Mouse (Mus musculus): Measurements from ENCODE around the gene Cdr2.
"Not testable (repeated sequence)": the region's sequence is repeated elsewhere in the genome, so short reads cannot be mapped to it uniquely, and the experiment has no call there.

Cdr2 gene

DNA sequence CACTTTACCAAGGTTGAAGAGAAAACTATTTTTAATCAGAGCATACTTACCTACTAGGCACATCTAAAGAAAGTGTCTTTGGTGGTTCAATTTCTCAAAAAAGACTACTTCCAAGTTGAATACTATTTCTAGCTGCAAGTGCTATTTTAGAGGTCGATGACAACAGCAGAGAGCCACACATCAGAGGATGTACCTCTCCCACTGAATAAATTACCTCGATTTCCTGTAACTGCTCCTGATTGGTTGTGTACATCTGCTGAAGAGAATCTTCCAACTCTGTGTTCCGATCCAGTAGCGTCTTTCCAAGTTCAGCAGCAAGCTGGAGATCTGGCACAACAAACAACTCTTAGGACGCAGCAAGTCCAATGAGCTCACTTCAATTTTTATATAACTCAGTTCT, 12.0 kb downstream of the Cdr2 start:
- DNase-seq (ENCODE audit: low read depth), result no peak

DNA sequence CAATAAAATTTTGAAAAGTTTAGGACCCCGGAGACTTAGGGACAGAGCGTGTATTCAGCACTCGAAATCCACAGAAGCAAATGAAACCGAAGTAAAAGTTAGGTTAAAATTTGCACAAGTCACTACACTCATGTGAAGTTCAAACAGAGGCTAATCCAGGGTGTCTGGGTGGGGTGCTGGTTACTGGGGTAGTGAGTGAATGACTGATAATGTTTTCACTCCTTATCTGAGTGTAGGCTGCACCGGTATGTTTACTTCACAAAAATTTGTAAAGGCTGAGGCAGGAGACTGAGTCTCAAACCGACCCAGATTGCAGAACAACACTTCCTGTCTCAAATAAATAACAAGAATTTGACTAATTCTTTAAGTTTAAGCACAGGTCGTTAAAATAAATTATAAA, 12.9 kb downstream of the Cdr2 start:
- no peak for DNase-seq (ENCODE audit: low read depth)

- no peak for DNase-seq (ENCODE audit: low read depth)
Measured at GRCm38 (mm10) chr7:120963126-120963525, 19.0 kb downstream of the Cdr2 start.

GRCm38 (mm10) chr7:120961893-120962292, 20.2 kb downstream of the Cdr2 start:
- no peak for DNase-seq (ENCODE audit: low read depth)

GRCm38 (mm10) chr7:120960601-120961000, 21.5 kb downstream of the Cdr2 start:
- DNase-seq (ENCODE audit: low read depth), result peak; percentile 25

DNA sequence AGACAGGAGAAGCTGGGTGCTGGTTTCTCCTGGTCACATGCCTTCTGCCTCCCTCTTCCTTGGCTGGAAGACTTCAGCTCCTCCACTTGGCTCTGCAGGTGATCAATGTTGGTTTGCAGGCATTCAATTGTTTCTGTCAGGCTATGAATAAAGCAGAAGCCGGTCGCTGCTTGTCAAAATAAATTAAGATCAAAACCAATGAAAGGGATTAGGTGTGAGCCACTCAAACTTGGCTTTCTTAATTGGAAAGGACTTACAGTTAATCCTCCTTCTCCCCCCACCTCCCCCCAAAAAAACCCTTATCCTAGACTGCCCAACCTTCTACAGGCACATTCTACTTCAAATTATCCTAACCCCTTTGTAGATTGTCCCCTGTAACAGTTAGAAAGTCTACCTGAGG, 22.0 kb downstream of the Cdr2 start:
- no peak for DNase-seq (ENCODE audit: low read depth)

DNA sequence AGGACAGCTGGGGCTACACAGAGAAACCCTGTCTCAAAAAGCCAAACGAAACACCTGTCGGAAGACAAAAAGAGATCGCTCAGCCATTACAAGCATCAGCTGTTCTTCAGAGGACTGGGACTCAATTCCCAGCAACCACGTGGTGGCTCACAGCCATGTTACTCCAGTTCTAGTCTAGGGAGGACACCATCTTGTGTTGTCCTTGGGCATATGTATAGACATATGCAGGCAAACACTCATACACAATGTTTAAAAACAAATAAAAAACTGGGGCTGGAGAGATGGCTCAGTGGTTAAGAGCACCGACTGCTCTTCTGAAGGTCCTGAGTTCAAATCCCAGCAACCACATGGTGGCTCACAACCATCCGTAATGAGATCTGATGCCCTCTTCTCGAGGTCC, 28.5 kb downstream of the Cdr2 start:
- DNase-seq (ENCODE audit: low read depth), result not testable (repeated sequence)

GRCm38 (mm10) chr7:120943936-120944509, 38.1 kb downstream of the Cdr2 start:
- DNase-seq (ENCODE audit: low read depth), result no peak

- no peak for DNase-seq (ENCODE audit: low read depth)
Measured at GRCm38 (mm10) chr7:120942506-120942905, 39.6 kb downstream of the Cdr2 start.

- no peak for DNase-seq (ENCODE audit: low read depth)
Measured at GRCm38 (mm10) chr7:120941214-120941613, 40.9 kb downstream of the Cdr2 start.

GRCm38 (mm10) chr7:120940343-120940742, 41.8 kb downstream of the Cdr2 start:
- no peak for DNase-seq (ENCODE audit: low read depth)

- no peak for DNase-seq (ENCODE audit: low read depth)
Measured at GRCm38 (mm10) chr7:120938206-120938605, 43.9 kb downstream of the Cdr2 start.

GRCm38 (mm10) chr7:120936522-120936921, 45.6 kb downstream of the Cdr2 start:
- no peak for DNase-seq (ENCODE audit: low read depth)

- DNase-seq (ENCODE audit: low read depth), result peak; percentile 76
Measured at GRCm38 (mm10) chr7:120934716-120935115, 47.4 kb downstream of the Cdr2 start.

DNA sequence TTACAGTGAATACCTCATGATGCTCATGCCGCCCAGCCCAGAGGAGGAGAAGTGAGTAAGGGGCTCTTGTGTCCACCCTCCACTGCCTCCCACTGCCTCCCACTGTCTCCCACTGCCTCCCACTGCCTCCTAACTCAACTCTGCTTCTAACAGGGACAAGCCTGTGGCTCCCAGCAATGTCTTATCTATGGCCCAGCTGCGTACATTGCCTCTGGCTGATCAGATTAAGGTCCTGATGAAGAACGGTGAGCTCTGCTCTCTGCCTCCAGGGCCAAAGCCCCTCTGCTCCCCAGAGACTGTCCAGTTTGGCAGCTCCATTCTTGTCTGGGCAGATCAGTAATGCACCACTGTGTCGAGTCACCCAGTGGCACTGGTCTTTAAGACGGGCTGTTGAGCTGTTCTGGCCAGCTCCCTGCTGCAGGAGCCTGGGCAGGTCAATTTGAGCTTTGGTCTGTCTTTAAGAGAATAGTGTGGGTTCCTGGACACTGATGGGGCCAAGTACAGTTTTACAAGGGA, 48.4 kb downstream of the Cdr2 start:
- DNase-seq (ENCODE audit: low read depth), result no peak

DNA sequence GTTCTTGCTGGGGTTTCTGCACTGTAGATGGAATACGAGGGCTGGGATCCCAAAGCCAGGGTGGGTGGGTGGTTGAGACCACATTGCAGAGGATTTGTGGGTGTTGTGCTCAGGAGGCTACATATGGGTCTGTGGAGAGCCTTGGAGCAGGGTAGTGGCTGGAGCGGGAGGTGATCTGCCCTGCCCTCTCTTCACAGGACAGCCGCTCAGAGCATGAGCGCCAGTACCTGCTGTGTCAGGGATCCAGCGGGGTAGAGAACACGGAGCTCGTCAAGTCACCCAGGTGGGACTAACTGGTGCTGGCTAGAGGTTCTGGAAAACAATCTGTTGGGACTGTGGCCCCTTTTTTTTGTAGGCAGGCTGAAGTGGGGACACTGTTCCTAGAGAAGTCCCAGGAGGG, 49.0 kb downstream of the Cdr2 start:
- DNase-seq (ENCODE audit: low read depth), result no peak

GRCm38 (mm10) chr7:120918526-120918962, 63.6 kb downstream of the Cdr2 start:
- DNase-seq (ENCODE audit: low read depth), result peak; percentile 94

DNA sequence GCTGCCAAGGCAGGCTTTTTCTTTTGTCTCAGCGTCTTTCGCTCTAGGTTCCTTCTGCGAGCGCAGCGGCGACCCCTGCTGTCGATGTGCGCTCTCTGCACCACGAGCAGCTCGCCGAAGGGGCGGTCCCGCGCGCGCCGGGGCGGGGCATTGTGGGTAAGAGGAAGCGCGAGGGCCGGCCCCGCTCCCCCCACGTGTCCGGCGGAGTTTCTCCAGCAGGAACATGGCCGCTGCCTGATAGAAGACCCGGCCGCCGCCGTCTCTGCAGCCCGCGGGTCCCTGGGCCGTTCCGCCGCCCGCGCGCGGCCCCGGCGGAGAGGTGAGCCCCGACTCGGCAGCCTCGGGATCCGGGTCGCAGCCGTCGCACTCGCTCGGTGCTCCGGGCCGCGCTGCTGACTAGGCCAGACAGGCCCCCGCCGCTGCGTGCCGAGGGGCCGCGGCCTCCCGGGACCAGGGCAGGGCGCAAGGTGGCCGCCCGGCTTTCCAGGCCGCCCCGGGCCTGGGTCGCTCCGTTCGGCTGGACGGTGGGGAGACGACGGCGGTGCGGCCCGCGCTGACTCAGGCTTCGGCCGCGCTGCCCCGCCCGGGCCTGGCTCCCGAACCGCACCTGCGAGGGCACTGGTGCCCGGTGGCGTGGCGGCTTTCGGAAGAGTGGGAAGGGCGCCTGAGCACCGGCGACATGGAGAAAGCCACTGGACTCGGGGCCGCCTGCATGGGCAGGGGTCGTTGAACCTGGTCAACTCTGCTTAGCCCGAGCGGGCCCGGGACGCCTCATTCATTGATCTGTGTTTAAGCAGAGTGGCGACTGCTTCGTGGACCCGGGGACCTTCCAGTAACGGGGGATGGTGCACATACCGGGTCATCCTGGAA, 64.3 kb downstream of the Cdr2 start, which contains the start of gene Polr3e:
TSS of gene Polr3e (plus strand) at position 153 of the 870 bp plus-strand sequence.
- peak; percentile 99 for DNase-seq (ENCODE audit: low read depth)

DNA sequence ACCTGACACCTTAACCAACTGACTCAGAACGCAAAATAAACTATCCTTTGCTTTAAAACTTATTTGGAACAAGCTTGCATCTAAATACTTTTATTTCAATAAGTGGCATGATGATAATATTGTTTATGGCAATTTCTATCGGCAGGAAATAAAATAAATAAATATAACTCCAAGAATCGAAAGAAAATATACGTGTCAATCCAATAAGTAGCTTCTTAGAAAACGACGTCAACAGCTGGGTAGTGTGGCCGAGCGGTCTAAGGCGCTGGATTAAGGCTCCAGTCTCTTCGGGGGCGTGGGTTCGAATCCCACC, 64.9 kb downstream of the Cdr2 start:
- DNase-seq (ENCODE audit: low read depth), result no peak

GRCm38 (mm10) chr7:120916262-120916875, 65.7 kb downstream of the Cdr2 start:
- peak; percentile 33 for DNase-seq (ENCODE audit: low read depth)

GRCm38 (mm10) chr7:120913332-120913731, 68.8 kb downstream of the Cdr2 start:
- peak; percentile 46 for DNase-seq (ENCODE audit: low read depth)

- not testable (repeated sequence) for DNase-seq (ENCODE audit: low read depth)
Measured at GRCm38 (mm10) chr7:120911268-120911667, 70.8 kb downstream of the Cdr2 start.

DNA sequence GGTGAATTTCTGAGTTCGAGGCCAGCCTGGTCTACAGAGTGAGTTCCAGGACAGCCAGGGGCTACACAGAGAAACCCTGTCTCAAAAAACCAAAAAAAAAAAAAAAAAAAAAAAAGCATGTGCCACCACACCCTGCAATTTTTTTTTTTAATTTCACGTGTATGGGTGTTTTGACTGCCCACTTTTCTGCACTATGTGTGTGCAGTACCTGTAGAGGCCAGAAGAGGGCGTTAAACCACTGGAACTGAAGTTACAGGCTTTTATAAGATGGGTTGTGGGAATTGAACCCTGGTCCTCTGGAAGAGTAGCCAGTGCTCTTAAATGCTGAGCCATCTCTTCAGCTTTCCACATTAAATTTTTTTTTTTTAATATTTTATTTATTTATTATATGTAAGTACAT, 71.9 kb downstream of the Cdr2 start:
- DNase-seq (ENCODE audit: low read depth), result peak; percentile 39

Measured in induced T-regulatory cell, adult 2 months (primary cell).